Mouse (Mus musculus): ENCODE data around the gene Acat2. TPM values are rescaled to one million over a fixed set of nuclear protein-coding genes. Genes with fewer than 3 reads are reported as not detected.
A peak's percentile ranks its signal among the peaks of the same experiment; 100 is the strongest.
"Not testable (repeated sequence)": the region's sequence is repeated elsewhere in the genome, so short reads cannot be mapped to it uniquely, and the experiment has no call there.

Acat2 gene
- 10 to 100 TPM; 59.1 to 60.8 TPM for total RNA-seq (2021)

DNA sequence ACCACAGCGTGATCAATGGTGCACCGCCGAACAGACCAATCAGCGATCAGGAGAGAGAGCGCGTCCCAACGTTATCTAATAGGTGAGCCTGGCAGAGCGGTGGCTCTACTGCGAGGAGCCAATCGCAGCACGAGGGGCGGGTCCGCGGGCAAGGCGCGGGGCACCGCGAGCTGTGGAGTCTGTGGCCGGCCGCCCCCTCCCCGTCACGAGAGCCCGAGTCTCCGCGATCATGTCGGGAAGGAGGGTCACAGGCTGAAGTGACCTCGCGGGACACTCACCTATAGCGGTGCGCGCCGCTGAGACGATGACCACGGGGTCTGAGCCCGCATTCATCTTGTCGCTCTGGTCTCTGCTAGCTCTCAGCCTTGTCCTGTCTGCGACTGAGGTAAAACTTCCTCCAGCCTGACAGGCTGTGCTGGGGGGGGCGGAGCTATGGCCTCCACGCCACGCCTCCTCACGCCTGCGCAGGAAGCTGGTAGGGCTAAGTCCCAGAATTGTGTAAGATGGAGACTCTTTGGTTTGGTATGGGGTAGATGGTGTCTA is at the start of gene Acat2:
Gene Acat2, minus strand, starts transcription at position 417 of the 543 bp plus-strand sequence.
- intact Hi-C loops (cut with DNase I) = loop anchor here (2.0 to 5.0 kb wide), 2 partner anchors 32 to 43 kb away; partner anchors contain the start of genes Mrpl18 and Tcp1

DNA sequence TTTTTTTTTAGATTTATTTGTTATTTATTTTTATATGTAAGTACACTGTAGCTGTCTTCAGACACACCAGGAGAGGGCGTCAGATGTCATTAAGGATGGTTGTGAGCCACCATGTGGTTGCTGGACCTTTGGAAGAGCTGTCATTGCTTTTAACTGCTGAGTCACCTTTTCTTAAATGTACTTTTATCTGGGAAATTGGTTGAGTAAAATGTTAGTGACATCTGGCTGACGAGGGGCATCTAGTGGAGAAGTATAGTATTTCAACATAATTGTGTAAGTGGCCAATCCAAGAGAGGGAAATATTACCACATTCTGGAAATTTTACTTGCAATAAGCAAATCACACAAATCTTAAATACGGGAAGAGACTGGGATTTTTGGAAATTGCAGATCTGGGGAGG is 49.3 kb upstream of the Acat2 start:
- peak in 1 of 2 experiments; percentile 67 for DNase-seq (ENCODE audit: low spot score in 2 of 2)
- intact Hi-C loops (cut with DNase I) = no loop called here

More for the DNA sequence above, at the start of gene Acat2:
- peak; percentile 97 to 98 for DNase-seq (ENCODE audit: low spot score in 2 of 2)

DNA sequence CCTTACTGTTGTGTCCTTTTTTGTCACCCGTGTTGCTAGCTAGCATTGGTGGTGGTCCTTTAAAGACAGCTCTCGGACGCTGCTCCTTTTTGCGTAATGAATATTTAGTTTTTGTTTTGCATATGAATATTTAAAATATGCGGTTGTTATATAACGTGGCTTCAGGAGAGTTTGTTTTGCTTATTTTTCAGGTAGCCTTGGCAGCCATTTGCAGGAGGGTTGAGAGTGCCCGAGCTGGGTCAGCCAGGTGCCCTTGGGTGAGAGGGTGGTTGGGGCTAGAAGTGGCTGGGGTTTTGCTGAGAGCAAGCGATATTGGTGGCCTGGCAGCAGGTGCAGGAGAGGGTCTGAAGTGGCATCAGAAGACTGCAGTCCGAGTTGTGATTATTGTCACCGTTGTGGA is 48.0 kb upstream of the Acat2 start:
- DNase-seq (ENCODE audit: low spot score in 2 of 2) = no peak

DNA sequence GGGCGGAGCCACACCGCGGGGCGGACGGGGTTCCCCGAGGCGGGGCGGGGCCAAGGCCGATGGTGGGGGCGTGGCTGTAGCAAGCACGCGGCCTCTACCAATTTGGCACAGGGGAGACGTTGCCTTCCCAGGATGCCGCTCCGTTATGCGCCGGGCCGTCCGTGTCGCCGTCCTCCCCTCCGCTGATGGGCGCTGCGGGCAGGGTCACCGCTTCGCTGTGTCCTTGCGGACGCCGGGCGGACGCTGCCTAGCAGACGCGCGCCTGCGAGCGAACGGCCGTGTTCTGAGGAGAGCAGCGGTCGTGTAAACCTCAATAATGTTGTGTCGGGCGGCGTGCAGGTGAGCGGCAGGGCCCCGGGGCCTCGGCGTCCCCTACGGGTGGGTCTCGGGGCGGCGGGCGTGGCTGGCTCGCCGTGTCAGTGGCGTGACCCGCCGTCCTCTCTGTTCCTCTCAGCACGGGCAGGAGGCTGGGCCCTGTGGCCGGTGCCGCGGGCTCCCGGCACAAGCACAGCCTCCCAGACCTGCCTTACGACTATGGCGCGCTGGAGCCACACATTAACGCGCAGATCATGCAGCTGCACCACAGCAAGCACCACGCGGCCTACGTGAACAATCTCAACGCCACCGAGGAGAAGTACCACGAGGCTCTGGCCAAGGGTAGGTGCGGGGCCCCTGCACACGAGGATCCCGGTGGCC is 47.3 kb upstream of the Acat2 start:
- intact Hi-C loops (cut with DNase I) = loop anchor here (2.0 kb wide), 1 partner anchor 15 kb away; no protein-coding TSS in a partner anchor

More for the DNA sequence above, 48.0 kb upstream of the Acat2 start:
- intact Hi-C loops (cut with DNase I) = no loop called here

DNA sequence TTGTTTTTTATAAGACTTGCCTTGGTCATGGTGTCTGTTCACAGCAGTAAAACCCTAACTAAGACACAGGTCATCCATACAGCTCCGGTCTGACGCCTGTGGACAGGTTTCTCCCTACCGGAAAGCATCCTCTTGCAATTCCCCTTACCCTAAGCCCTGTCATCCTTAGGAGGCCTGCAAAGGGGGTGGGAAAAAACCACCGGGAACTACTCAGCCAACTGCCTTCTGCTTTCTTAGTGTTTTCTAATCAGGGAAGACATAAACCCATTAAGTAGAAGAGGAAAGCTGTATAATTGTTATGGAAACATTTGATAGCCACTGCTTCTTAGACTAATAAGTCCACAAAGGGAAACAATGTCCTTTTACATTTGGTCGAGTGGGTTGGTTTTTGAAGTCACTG is 46.4 kb upstream of the Acat2 start:
- DNase-seq (ENCODE audit: low spot score in 2 of 2) = no peak
- intact Hi-C loops (cut with DNase I) = loop anchor here (2.0 kb wide), 1 partner anchor 14 kb away; no protein-coding TSS in a partner anchor

More for the DNA sequence above, 47.3 kb upstream of the Acat2 start:
- DNase-seq (ENCODE audit: low spot score in 2 of 2) = peak; percentile 97 to 99

DNA sequence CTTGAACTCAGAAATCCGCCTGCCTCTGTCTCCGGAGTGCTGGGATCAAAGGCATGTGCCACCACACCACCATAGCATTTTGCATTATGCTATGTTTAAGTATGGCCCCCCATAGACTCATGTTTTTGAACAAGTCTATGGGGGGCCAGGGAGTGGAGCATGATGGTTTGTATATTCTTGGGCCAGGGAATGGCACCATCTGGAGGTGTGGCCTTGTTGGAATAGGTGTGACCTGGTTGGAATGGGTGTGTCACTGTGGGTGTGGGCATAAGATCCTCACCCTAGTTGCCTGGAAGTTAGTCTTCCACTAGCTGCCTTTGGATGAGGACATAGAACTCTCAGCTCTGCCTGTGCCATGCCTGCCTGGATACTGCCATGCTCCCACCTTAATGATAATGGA is 46.0 kb upstream of the Acat2 start, which contains the start of gene Sod2:
Gene Sod2, plus strand, starts transcription at position 301 of the 400 bp plus-strand sequence.
- intact Hi-C loops (cut with DNase I) = loop anchor here (2.0 kb wide), 1 partner anchor 14 kb away; no protein-coding TSS in a partner anchor
- DNase-seq (ENCODE audit: low spot score in 2 of 2) = not testable (repeated sequence)

DNA sequence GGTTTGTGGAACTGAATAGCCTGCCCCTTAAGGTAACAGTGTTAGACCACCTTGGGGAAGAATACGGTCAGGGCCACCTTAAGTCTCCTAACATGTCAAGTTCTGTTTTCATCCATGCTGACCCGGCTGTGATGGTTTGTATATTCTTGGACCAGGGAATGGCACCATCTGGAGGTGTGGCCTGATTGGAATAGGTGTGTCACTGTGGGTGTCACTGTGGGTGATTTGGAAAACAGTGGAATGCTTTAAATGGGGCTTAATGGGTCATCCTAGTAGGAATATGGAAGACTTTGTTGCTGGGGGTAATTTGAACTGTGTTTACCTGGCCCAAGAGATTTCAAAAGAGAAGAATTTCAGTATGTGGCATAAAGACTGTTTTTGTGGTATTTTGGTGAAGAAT is 43.9 kb upstream of the Acat2 start:
- DNase-seq (ENCODE audit: low spot score in 2 of 2); intact Hi-C loops (cut with DNase I): not testable (repeated sequence)

DNA sequence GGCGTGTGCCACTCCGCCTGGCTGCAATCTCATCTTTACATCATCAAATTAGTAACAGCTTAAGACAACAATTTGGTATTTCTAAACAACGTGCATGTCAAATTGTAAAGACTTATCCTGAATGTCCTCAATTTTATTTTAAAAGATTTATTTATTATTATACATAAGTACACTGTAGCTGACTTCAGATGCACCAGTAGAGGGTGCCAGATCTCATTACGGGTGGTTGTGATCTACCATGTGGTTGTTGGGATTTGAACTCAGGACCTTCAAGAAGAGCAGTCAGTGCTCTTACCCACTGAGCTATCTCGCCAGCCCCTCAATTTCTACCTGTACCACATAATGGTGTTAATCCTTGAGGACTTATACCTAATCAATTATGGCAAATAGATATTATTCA is 41.7 kb upstream of the Acat2 start:
- intact Hi-C loops (cut with DNase I); DNase-seq (ENCODE audit: low spot score in 2 of 2): not testable (repeated sequence)

DNA sequence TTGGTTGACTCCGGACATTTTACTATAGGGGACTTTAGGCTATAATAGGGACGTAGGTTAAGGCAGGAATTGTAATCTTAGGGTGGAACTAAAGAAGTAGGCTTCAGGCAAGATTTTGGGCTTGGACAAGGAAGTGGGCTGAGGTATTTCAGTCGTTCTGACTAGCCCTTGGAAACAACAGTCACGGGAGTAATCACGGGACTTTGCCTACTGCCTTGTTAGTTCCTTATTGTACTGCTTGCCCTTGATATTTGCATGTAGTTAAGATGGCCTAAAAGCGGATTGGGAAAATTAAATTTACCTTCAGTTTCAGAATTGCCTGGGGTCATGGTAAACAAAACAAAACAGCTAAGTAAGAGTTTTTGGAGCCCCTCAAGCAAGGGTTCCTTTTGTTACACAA is 38.5 kb upstream of the Acat2 start:
- no peak for DNase-seq (ENCODE audit: low spot score in 2 of 2)
- intact Hi-C loops (cut with DNase I) = loop anchor here (5.0 kb wide), 2 partner anchors 202 to 582 kb away; no protein-coding TSS in a partner anchor

DNA sequence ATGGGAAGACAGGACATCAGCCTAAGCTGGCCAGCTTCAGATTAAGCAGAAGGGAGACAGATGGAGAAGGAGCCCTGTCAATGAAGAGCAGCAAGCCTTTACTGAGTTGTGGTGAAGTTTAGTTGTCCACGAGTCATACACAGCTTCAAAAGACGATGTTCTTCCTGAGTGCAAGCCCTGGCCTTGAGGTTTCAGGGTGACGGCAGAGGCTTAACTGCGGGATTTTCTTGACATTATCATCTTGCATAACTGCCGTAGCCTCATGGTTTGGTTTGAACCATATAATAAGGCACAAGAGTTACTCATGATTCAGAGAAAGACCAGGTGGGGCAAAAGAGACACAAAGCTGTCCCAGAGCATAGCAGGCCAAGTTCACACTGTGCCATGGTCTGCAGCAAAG is 37.3 kb upstream of the Acat2 start:
- intact Hi-C loops (cut with DNase I) = loop anchor here (5.0 kb wide), 2 partner anchors 201 to 581 kb away; no protein-coding TSS in a partner anchor

DNA sequence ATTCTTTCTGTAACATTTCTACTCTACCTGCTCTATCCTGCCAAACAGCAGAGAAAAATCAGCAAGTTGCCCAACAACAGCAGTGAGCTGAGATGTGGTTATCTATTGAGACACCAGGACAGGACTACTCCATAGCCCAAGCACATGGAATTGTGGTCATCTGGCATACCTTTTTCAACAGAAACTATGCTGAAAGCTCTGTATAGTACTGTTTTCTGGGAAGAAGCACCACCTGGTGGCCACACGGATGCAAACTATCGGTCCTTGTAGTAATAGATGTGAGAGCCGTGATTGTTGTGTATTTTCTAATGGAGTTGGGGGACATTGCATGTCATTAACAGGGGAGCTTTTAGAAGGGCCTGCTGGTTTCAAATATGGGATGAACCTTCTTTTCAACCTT is 35.8 kb upstream of the Acat2 start:
- intact Hi-C loops (cut with DNase I) = loop anchor here (5.0 kb wide), 2 partner anchors 199 to 579 kb away; no protein-coding TSS in a partner anchor
- DNase-seq (ENCODE audit: low spot score in 2 of 2) = peak; percentile 54 to 77

More for the DNA sequence above, 37.3 kb upstream of the Acat2 start:
- DNase-seq (ENCODE audit: low spot score in 2 of 2) = no peak

DNA sequence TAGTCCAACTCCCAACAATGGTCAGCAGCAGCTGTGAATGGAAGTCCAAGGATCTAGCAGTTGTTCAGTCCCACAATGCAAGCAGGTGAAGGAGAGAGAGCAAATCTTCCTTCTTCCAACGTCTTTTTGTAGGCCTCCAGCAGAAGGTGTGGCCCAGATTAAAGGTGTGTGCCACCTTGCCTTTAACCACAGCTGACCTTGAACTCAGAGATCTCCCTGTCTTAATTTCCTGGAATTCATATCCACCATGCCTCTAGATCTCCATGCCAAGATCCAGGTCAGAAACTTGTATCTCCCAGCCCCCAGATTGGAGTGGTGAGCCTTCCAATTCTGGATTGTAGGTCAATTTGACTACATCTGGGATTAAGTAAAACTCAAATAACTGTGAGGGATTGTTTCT is 33.5 kb upstream of the Acat2 start, which contains the start of gene Wtap:
Gene Wtap, minus strand, starts transcription at position 101 of the 400 bp plus-strand sequence.
- intact Hi-C loops (cut with DNase I) = loop anchor here (5.0 kb wide), 2 partner anchors 77 to 112 kb away; partner anchors contain the start of genes Mrpl18 and Tcp1

DNA sequence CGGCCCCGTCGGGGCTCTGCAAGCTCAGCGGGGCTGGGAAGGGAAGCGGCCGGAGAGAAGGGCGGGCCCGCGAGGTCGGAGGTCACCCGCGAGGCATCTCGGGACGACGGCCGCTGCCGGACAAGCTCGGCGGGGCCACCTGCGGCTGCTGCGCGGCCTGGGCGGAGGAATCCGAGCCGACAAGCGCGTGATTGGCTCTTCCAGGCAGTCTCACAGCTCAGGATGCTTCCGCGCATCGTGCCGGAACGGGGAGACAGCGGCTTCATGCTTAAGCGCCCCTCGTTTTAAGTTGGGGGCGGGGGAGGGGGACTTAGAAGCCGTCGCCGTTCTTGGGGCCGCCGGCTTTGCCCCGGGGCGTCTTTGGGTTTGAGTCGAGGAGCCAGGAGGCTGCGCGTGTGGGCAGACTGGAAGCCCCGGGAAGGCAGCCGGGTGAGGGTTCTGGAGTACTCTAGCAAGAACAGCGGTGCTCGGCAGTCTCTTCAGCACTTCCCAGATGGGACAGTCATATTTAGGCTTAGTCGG is 32.0 kb upstream of the Acat2 start:
- peak; percentile 95 to 96 for DNase-seq (ENCODE audit: low spot score in 2 of 2)
- intact Hi-C loops (cut with DNase I) = loop anchor here (2.0 to 5.0 kb wide), 4 partner anchors 14 to 110 kb away; partner anchors contain the start of genes Acat2, Mrpl18, Sod2 and Tcp1

More for the DNA sequence above, 33.5 kb upstream of the Acat2 start, which contains the start of gene Wtap:
- DNase-seq (ENCODE audit: low spot score in 2 of 2) = no peak

DNA sequence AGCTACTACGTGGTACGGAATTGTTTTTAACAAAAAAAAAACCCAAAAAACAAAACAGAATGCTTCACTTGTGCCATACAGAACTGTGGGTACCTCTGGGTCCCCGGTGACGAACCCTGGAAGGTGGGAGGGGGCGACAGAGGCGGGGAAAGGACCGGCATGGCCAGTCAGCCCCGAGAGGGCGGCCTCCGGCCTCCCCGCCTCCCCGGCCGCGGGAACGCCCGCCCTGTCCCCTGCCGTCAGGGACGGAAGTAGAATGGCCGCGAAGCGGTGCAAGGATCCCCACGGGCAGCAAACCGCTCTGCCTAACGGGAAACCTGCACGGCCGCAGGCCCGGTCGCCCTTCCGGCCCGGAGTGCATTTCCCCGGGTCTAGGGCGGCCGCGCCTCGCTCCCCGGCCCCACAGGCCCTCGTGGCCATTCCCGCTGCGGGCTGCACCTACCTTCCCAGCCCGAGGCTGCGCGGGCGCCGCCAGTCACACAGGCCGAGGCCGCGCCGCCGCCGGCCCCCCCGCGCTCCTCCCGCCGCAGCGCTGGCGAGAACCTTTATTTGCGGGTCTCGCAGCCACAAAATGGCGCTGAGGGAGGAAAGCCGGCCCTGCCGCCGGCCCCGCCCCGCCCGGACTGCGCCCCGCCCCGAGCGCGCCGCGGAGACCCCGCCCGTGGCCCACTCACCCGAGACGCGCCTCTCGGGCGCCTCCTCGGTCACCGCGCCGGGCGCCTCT is 31.2 kb upstream of the Acat2 start:
- DNase-seq (ENCODE audit: low spot score in 2 of 2) = peak; percentile 85 to 89
- intact Hi-C loops (cut with DNase I) = loop anchor here (2.0 to 5.0 kb wide), 4 partner anchors 15 to 109 kb away; partner anchors contain the start of genes Acat2, Mrpl18, Sod2 and Tcp1

DNA sequence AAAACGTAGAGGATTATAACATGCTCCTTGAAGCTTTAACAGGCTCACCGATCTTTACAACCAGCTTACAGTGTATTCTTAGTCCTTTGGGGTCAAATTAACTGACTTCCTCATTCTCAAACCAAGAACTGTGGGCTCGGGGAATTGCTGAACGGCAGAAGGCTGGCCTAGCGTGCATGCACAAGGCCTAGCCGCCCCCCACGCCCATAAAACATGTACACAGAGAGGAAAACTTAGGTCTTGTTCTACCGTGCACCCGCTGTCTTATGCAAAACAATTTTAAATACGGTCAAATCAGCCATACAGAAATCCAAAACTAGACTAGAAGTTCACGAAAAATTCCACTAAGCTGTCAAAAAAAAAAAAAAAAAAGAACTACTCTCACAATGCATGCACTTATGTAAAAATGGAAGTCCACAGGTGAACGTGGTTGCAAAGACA is 30.7 kb upstream of the Acat2 start:
- intact Hi-C loops (cut with DNase I) = loop anchor here (5.0 kb wide), 2 partner anchors 74 to 109 kb away; partner anchors contain the start of genes Mrpl18 and Tcp1
- DNase-seq (ENCODE audit: low spot score in 2 of 2) = peak in 1 of 2 experiments; percentile 24

DNA sequence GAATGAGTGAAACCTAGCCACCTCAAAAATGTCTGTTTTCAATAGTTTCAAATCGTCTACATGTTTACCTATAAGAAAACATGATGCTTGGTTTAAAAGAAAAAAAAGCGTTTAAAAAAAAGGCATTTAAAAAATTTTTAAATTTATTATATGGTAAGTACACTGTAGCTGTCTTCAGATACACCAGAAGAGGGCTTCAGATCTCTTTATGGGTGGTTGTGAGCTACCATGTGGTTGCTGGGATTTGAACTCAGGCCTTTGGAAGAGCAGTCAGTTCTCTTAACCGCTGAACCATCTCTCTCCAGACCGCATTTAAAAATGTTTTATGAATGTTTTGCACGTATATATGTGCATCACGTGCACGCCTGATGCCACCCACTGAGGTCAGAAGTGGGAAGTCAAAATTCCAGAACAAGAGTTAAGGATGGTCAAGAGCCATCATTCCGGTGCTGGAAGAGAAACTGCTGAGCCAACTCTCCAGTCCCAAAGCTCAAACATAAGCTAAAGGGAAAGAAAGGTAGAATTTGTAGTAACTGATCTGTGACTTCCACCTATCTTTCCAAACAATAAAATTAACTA is 30.1 kb upstream of the Acat2 start:
- intact Hi-C loops (cut with DNase I) = loop anchor here (5.0 kb wide), 2 partner anchors 73 to 108 kb away; partner anchors contain the start of genes Mrpl18 and Tcp1
- DNase-seq (ENCODE audit: low spot score in 2 of 2) = no peak

DNA sequence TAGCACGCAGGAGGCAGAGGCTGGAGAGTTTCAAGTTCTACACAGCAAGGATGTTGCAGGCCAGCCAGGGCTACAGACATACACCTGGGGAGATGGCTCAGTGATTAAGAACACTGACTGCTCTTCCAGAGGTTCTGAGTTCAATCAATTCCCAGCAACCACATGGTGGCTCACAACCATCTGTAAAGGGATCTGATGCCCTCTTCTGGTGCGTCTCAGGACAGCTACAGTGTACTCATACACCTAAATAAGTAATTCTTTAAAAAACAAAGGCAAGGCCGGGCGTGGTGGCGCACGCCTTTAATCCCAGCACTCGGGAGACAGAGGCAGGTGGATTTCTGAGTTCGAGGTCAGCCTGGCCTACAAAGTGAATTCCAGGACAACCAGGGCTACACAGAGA is 27.5 kb upstream of the Acat2 start:
- DNase-seq (ENCODE audit: low spot score in 2 of 2); intact Hi-C loops (cut with DNase I): not testable (repeated sequence)

DNA sequence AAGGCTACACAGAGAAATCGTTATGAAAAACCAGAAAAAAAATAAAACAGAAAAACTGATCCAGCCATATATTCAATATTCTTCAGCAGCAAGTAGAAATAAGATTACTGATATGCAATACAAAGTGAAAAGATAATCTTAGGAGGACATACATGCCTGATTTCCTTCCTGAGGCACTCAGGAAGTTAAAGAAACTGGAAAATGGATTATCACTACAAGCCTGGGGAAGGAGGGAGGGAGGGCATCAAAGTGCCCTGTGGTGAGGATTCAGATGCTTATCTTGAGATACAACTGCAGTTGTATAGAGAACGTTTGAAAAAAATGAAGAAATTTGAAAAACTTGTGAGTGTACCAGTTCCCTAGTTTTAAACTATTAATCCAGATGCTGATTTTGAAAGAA is 23.4 kb upstream of the Acat2 start:
- intact Hi-C loops (cut with DNase I) = no loop called here
- DNase-seq (ENCODE audit: low spot score in 2 of 2) = no peak

DNA sequence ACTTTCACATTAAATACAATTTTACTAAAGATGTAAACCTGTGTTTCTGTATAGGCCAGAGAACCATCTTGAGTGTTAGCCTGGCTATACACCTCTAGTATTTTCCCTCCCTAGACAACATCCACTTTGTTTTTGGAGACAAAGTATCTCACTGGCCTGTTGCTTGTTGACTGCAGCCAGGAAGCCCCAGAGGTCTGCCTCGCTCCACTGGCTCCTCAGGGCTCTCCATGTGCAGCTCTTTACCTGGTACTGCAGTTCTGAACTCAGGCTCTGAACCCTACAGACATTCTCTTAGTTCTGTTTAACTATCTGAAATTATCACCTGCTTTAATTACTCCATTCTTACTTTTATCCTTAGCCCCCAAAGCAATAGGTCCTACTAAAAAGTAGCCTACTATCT is 18.0 kb upstream of the Acat2 start:
- DNase-seq (ENCODE audit: low spot score in 2 of 2) = no peak
- intact Hi-C loops (cut with DNase I) = no loop called here

Data from left cerebral cortex, postnatal 25 days (tissue).